Mouse (Mus musculus): Measurements from ENCODE around the gene Cyp2b13. TPM values are rescaled to one million over a fixed set of nuclear protein-coding genes. Genes with fewer than 3 reads are reported as not detected.
"Not testable (repeated sequence)": the region's sequence is repeated elsewhere in the genome, so short reads cannot be mapped to it uniquely, and the experiment has no call there.

The Cyp2b13 gene
- not detected in 2 replicates for polyA plus RNA-seq (2015; fragmentation: Nextera tagmentation; extraction: Ambion mirVana)

- H3K4me1 ChIP-seq; H3K9me3 ChIP-seq; H3K4me2 ChIP-seq (replicated peaks); H3K9ac ChIP-seq; H3K36me3 ChIP-seq; H3K27me3 ChIP-seq; H3K27ac ChIP-seq; H3K4me3 ChIP-seq; ATAC-seq (ENCODE audit: low FRiP score, low read depth): not testable (repeated sequence)
- WGBS, result 67% methylated on average over 1 of the region's 2 CpGs
Observed at GRCm38 (mm10) chr7:26061197-26061596, at the start of gene Cyp2b13. Cyp2b13 (plus strand) TSS chr7:26061497.

- not testable (repeated sequence) for H3K4me3 ChIP-seq; H3K4me1 ChIP-seq; H3K27me3 ChIP-seq; H3K36me3 ChIP-seq; H3K27ac ChIP-seq; H3K9me3 ChIP-seq; H3K9ac ChIP-seq; H3K4me2 ChIP-seq (replicated peaks); ATAC-seq (ENCODE audit: low FRiP score, low read depth)
- 91% methylated on average over 1 of the region's 3 CpGs for WGBS
Observed at GRCm38 (mm10) chr7:26019814-26020332, 41.4 kb upstream of the Cyp2b13 start.

- not testable (repeated sequence) for H3K9ac ChIP-seq; H3K27ac ChIP-seq; H3K4me2 ChIP-seq (replicated peaks); H3K4me1 ChIP-seq; H3K9me3 ChIP-seq; H3K27me3 ChIP-seq; H3K36me3 ChIP-seq; H3K4me3 ChIP-seq; ATAC-seq (ENCODE audit: low FRiP score, low read depth)
- WGBS, result 78% methylated on average over 4 of the region's 4 CpGs
Observed at GRCm38 (mm10) chr7:26054885-26055630, 6.2 kb upstream of the Cyp2b13 start.

- WGBS, result 51% methylated on average over 29 of the region's 29 CpGs
- H3K36me3 ChIP-seq; H3K27me3 ChIP-seq; H3K4me2 ChIP-seq (replicated peaks); ATAC-seq (ENCODE audit: low FRiP score, low read depth); H3K9me3 ChIP-seq; H3K27ac ChIP-seq; H3K4me1 ChIP-seq; H3K4me3 ChIP-seq; H3K9ac ChIP-seq: not testable (repeated sequence)
Observed at GRCm38 (mm10) chr7:26071677-26072076, 10.4 kb downstream of the Cyp2b13 start.

GRCm38 (mm10) chr7:26082595-26082994 is 21.3 kb downstream of the Cyp2b13 start:
- H3K9me3 ChIP-seq, result peaks cover 23% of the 10 kb centered on the region; the same call in 1 of the 2 replicates
- no peak overlapping the region for H3K9ac ChIP-seq
- ATAC-seq (ENCODE audit: low FRiP score, low read depth), result no peak
- no peaks in the 10 kb centered on the region for H3K27me3 ChIP-seq
- WGBS, result 57% methylated on average over 2 of the region's 2 CpGs
- H3K4me3 ChIP-seq, result no peak overlapping the region
- no peaks in the 10 kb centered on the region for H3K36me3 ChIP-seq
- H3K4me1 ChIP-seq, result no peaks in the 10 kb centered on the region
- no peak overlapping the region for H3K4me2 ChIP-seq (replicated peaks)
- H3K27ac ChIP-seq, result no peak overlapping the region

GRCm38 (mm10) chr7:26087391-26087790 is 26.1 kb downstream of the Cyp2b13 start:
- Histone ChIP-seq H3K9ac (no peak overlapping the region), H3K27ac (no peak overlapping the region), H3K36me3 (no peaks in the 10 kb centered on the region), H3K4me3 (no peak overlapping the region), H3K9me3 (peaks cover 24% of the 10 kb centered on the region; the same call in 1 of the 2 replicates), H3K4me1 (no peaks in the 10 kb centered on the region), H3K27me3 (no peaks in the 10 kb centered on the region), H3K4me2 (replicated peaks) (no peak overlapping the region)
- 92% methylated on average over 1 of the region's 1 CpGs for WGBS
- no peak for ATAC-seq (ENCODE audit: low FRiP score, low read depth)

- not testable (repeated sequence) for H3K4me3 ChIP-seq; ATAC-seq (ENCODE audit: low FRiP score, low read depth); H3K9ac ChIP-seq
Observed at GRCm38 (mm10) chr7:26088578-26088977, 27.3 kb downstream of the Cyp2b13 start.

GRCm38 (mm10) chr7:26139623-26140022 is 78.3 kb downstream of the Cyp2b13 start:
- H3K4me3 ChIP-seq; H3K4me2 ChIP-seq (replicated peaks); H3K9ac ChIP-seq; ATAC-seq (ENCODE audit: low FRiP score, low read depth); H3K27ac ChIP-seq; H3K36me3 ChIP-seq; H3K9me3 ChIP-seq; H3K27me3 ChIP-seq; H3K4me1 ChIP-seq: not testable (repeated sequence)
- WGBS, result no CpG with 5 or more reads among the region's 2 CpGs

More at GRCm38 (mm10) chr7:26088578-26088977, 27.3 kb downstream of the Cyp2b13 start:
- not testable (repeated sequence) for H3K4me1 ChIP-seq; H3K27ac ChIP-seq; H3K36me3 ChIP-seq; H3K27me3 ChIP-seq; H3K4me2 ChIP-seq (replicated peaks)
- H3K9me3 ChIP-seq, result peaks cover 24% of the 10 kb centered on the region; the same call in 1 of the 2 replicates

- H3K4me2 ChIP-seq (replicated peaks); H3K9ac ChIP-seq: not testable (repeated sequence)
Observed at GRCm38 (mm10) chr7:26143657-26144056, 82.4 kb downstream of the Cyp2b13 start.

More at GRCm38 (mm10) chr7:26143657-26144056, 82.4 kb downstream of the Cyp2b13 start:
- H3K27me3 ChIP-seq; H3K4me3 ChIP-seq; H3K27ac ChIP-seq; H3K36me3 ChIP-seq; H3K4me1 ChIP-seq; H3K9me3 ChIP-seq; ATAC-seq (ENCODE audit: low FRiP score, low read depth): not testable (repeated sequence)
- 80% methylated on average over 1 of the region's 3 CpGs for WGBS

Other genes with a start within 250 kb of the Cyp2b13 start
- 1.8 and 2.2 TPM in 2 replicates for gene Cyp2s1, start 244.6 kb upstream of the Cyp2b13 start, polyA plus RNA-seq (2015; fragmentation: Nextera tagmentation; extraction: Ambion mirVana)
- not detected in 2 replicates for gene Cyp2b10, start 163.9 kb upstream of the Cyp2b13 start, polyA plus RNA-seq (2015; fragmentation: Nextera tagmentation; extraction: Ambion mirVana)
- gene Cyp2b9, start 111.9 kb downstream of the Cyp2b13 start, polyA plus RNA-seq (2015; fragmentation: Nextera tagmentation; extraction: Ambion mirVana), result not detected in 2 replicates
- not detected in 2 replicates for gene Vmn1r184, start 198.8 kb downstream of the Cyp2b13 start, polyA plus RNA-seq (2015; fragmentation: Nextera tagmentation; extraction: Ambion mirVana)
- not detected in 2 replicates for gene Cyp2a4, start 245.7 kb downstream of the Cyp2b13 start, polyA plus RNA-seq (2015; fragmentation: Nextera tagmentation; extraction: Ambion mirVana)

Data from limb, embryonic 13.5 days (tissue).